Mouse (Mus musculus) heart, embryonic 16.5 days (tissue): ENCODE measurements around the gene Tle4. TPM values are rescaled to one million over a fixed set of nuclear protein-coding genes. Genes with fewer than 3 reads are reported as not detected.

Source experiments
- ATAC-seq: fragments of 200-750 bp; cut with Nextera tagmentation; replicated peaks from 2 replicates; pipeline ENCODE4 v1.8.0; 2017; ENCODE audit warnings: moderate number of reproducible peaks; ENCODE audit not compliant: insufficient read depth, low FRiP score; ENCODE audit errors: extremely low read depth
- H3K27ac ChIP-seq: fragments of 300-500 bp; sonication (generic); 2 replicates; pipeline ENCODE4 v1.5.1; 2014; ENCODE audit warnings: mild to moderate bottlenecking, low read length, control low read depth, moderate library complexity
- H3K27me3 ChIP-seq: fragments of 300-500 bp; sonication (generic); 2 replicates; pipeline ENCODE4 v1.6.1; 2014; ENCODE audit warnings: low read length, mixed read lengths; ENCODE audit not compliant: control insufficient read depth, insufficient read depth
- H3K36me3 ChIP-seq: fragments of 300-500 bp; sonication (generic); 2 replicates; pipeline ENCODE4 v1.6.1; 2014; ENCODE audit not compliant: control insufficient read depth, insufficient read depth
- H3K4me1 ChIP-seq: fragments of 300-500 bp; sonication (generic); 2 replicates; pipeline ENCODE4 v1.6.1; 2014; ENCODE audit warnings: low read length, mixed read lengths; ENCODE audit not compliant: control insufficient read depth, insufficient read depth
- H3K4me2 ChIP-seq: fragments of 300-500 bp; sonication (generic); 2 replicates; pipeline ENCODE4 v1.6.1; 2014; ENCODE audit warnings: low read depth, mild to moderate bottlenecking, control low read depth, low read length
- H3K4me3 ChIP-seq: fragments of 300-500 bp; sonication (generic); 2 replicates; pipeline ENCODE4 v1.5.1; 2014; ENCODE audit warnings: mild to moderate bottlenecking, control low read depth, low read length
- H3K9ac ChIP-seq: fragments of 300-500 bp; sonication (generic); 2 replicates; pipeline ENCODE4 v1.6.1; 2014; ENCODE audit warnings: low read length, control low read depth
- H3K9me3 ChIP-seq: fragments of 300-500 bp; sonication (generic); replicated peaks from 2 replicates; pipeline ENCODE4 v1.6.1; 2016; ENCODE audit warnings: low read length; ENCODE audit not compliant: control insufficient read depth
- WGBS: fragments of 180-500 bp; shearing (Covaris S2); extraction: QIAGEN DNeasy Blood & Tissue Kit; methylation state at CpG from one replicate; pipeline ENCODE4 v1.1.7; 2014; 5-methylcytosine and 5-hydroxymethylcytosine counted together
- polyA plus RNA-seq: library from polyadenylated mRNA; unstranded; fragments of >200 nt; fragmentation: Nextera tagmentation; extraction: Ambion mirVana; gene quantifications from 2 replicates; pipeline ENCODE4 v1.2.1, GENCODE M21; 2015

The Tle4 gene
- polyA plus RNA-seq, 1 experiment from 2014 or later = 6.0 TPM

DNA sequence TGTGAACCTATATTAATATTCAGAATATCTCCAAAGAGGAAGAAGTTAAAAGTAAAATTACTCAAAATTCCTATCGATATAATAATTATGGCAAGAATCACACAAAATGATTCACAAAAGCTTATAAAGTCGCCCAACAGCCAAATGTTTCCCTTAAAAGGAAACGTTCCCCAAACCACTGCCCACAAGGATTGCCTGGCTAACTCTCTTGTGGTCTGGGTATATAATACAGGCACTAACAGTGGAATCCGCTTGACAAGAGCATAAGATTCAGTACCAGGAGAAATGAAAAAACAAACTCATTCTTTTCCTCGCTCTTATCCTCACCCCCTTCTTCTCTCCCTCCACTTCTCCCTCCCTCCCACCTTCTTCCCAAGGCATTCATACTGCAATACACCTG lies 19.2 kb downstream of the Tle4 start:
- H3K4me2 ChIP-seq = no peak overlapping the region
- no peak overlapping the region for H3K27ac ChIP-seq
- no peak overlapping the region for H3K4me3 ChIP-seq
- no peaks in the 10 kb centered on the region for H3K27me3 ChIP-seq
- WGBS = 92% methylated on average over 5 of the region's 5 CpGs
- H3K36me3 ChIP-seq = peaks cover 3% of the 10 kb centered on the region; the same call in 1 of the 2 replicates
- no peaks in the 10 kb centered on the region for H3K9me3 ChIP-seq
- H3K9ac ChIP-seq = no peak overlapping the region
- H3K4me1 ChIP-seq = no peaks in the 10 kb centered on the region
- ATAC-seq = no peak

DNA sequence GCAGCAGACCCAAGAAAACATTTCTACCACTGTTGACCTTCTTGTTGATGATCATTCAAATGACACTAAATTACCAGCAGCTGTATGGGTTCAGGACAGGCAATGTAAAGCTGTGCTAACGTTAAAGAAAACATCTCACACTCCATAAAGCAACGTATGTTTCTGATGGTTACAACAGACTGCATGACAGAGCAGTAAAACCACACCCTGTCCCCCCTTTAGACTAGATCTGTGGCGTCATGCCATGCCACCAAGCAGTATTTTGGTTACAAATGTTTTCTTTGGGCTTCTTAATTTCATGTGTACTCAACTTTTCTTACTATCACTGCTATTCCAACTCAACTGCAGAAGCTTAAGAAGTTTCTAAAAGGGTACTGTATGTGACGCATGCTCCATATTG lies 19.8 kb downstream of the Tle4 start:
- no peaks in the 10 kb centered on the region for H3K27me3 ChIP-seq
- WGBS = 85% methylated on average over 4 of the region's 4 CpGs
- no peak for ATAC-seq
- no peak overlapping the region for H3K27ac ChIP-seq
- H3K4me3 ChIP-seq = no peak overlapping the region
- no peaks in the 10 kb centered on the region for H3K4me1 ChIP-seq
- H3K9me3 ChIP-seq = no peaks in the 10 kb centered on the region
- no peak overlapping the region for H3K4me2 ChIP-seq
- H3K36me3 ChIP-seq = peaks cover 3% of the 10 kb centered on the region; the same call in 1 of the 2 replicates
- H3K9ac ChIP-seq = no peak overlapping the region

DNA sequence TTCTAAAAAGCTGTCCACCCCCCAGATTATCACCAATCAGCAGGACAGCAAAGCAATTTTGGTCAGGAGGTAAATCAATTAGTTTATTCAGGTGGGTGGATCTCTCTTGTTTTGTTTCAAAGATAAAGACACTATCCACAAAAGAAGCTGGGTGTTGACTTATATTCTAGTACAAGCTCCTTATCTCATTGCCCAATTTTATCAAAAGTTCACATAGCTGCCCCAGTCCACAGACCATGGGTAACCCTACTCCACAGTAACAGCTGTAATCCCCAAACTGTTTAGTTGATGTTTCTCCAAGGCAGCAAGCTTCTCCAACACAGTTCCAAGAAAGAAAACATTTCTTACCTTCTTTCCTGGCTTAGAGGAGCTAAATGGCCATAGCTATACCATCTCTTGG lies 21.5 kb downstream of the Tle4 start:
- Histone ChIP-seq H3K36me3 (peaks cover 3% of the 10 kb centered on the region; the same call in 1 of the 2 replicates), H3K27ac (no peak overlapping the region), H3K9me3 (no peaks in the 10 kb centered on the region), H3K27me3 (no peaks in the 10 kb centered on the region), H3K9ac (no peak overlapping the region), H3K4me1 (0 out of 2 replicates have a peak, but pooled peaks cover 2% of the 10 kb centered on the region), H3K4me3 (no peak overlapping the region), H3K4me2 (no peak overlapping the region)
- ATAC-seq = no peak

GRCm38 (mm10) chr19:14568879-14569278 lies 29.0 kb downstream of the Tle4 start:
- Histone ChIP-seq H3K36me3 (no peaks in the 10 kb centered on the region), H3K4me3 (no peak overlapping the region), H3K4me1 (peaks cover 15% of the 10 kb centered on the region; the same call in 1 of the 2 replicates), H3K9ac (no peak overlapping the region), H3K27ac (peak overlapping the region; percentile 2; the same call in 1 of the 2 replicates), H3K27me3 (no peaks in the 10 kb centered on the region), H3K9me3 (no peaks in the 10 kb centered on the region), H3K4me2 (no peak overlapping the region)
- ATAC-seq = no peak

DNA sequence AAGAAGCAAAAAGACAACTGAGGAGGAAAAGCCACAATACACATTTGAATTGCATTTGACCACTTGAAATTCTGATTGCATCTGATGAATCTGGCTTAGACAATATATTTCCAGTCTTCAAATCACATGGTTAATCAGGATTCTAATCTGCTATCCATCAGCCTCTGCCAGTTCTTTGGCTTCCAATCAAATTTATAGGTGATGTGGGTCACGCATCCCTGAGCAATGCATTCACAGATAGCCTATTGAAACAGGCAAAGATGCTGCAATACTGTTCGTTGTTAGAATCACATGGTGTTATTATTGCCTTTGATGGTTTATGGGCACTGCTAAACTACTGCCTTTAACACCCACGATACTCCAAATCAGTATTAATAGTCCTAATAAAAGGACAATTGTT lies 30.8 kb downstream of the Tle4 start:
- Histone ChIP-seq H3K4me1 (peaks cover 15% of the 10 kb centered on the region), H3K27ac (no peak overlapping the region), H3K4me3 (no peak overlapping the region), H3K9ac (no peak overlapping the region), H3K36me3 (no peaks in the 10 kb centered on the region), H3K9me3 (no peaks in the 10 kb centered on the region), H3K4me2 (no peak overlapping the region), H3K27me3 (no peaks in the 10 kb centered on the region)
- ATAC-seq = no peak
- WGBS = 90% methylated on average over 3 of the region's 3 CpGs

- 72% methylated on average over 5 of the region's 5 CpGs for WGBS
- peaks cover 15% of the 10 kb centered on the region for H3K4me1 ChIP-seq
- no peak overlapping the region for H3K9ac ChIP-seq
- H3K27me3 ChIP-seq = no peaks in the 10 kb centered on the region
- H3K4me3 ChIP-seq = no peak overlapping the region
- ATAC-seq = no peak
- H3K4me2 ChIP-seq = no peak overlapping the region
- no peaks in the 10 kb centered on the region for H3K36me3 ChIP-seq
- H3K27ac ChIP-seq = no peak overlapping the region
- no peaks in the 10 kb centered on the region for H3K9me3 ChIP-seq
Observed at GRCm38 (mm10) chr19:14566564-14567021, 31.3 kb downstream of the Tle4 start.

- WGBS = 89% methylated on average over 4 of the region's 4 CpGs
Observed at GRCm38 (mm10) chr19:14565424-14566069, 32.3 kb downstream of the Tle4 start.

GRCm38 (mm10) chr19:14563273-14563959 lies 34.4 kb downstream of the Tle4 start:
- WGBS = 82% methylated on average over 4 of the region's 4 CpGs
- no peak overlapping the region for H3K9ac ChIP-seq
- H3K4me2 ChIP-seq = no peak overlapping the region
- H3K27ac ChIP-seq = no peak overlapping the region
- H3K4me3 ChIP-seq = no peak overlapping the region
- H3K4me1 ChIP-seq = peaks cover 6% of the 10 kb centered on the region
- no peaks in the 10 kb centered on the region for H3K9me3 ChIP-seq
- no peaks in the 10 kb centered on the region for H3K27me3 ChIP-seq
- H3K36me3 ChIP-seq = no peaks in the 10 kb centered on the region
- ATAC-seq = no peak

More at GRCm38 (mm10) chr19:14565424-14566069, 32.3 kb downstream of the Tle4 start:
- no peak overlapping the region for H3K27ac ChIP-seq
- no peak for ATAC-seq
- peaks cover 11% of the 10 kb centered on the region for H3K4me1 ChIP-seq
- no peak overlapping the region for H3K4me2 ChIP-seq
- H3K9me3 ChIP-seq = no peaks in the 10 kb centered on the region
- no peak overlapping the region for H3K9ac ChIP-seq
- no peaks in the 10 kb centered on the region for H3K36me3 ChIP-seq
- H3K4me3 ChIP-seq = no peak overlapping the region
- no peaks in the 10 kb centered on the region for H3K27me3 ChIP-seq

- H3K36me3 ChIP-seq = no peaks in the 10 kb centered on the region
- H3K27ac ChIP-seq = no peak overlapping the region
- no peaks in the 10 kb centered on the region for H3K27me3 ChIP-seq
Observed at GRCm38 (mm10) chr19:14547871-14548270, 50.0 kb downstream of the Tle4 start.

More at GRCm38 (mm10) chr19:14547871-14548270, 50.0 kb downstream of the Tle4 start:
- H3K4me3 ChIP-seq = no peak overlapping the region
- no peak overlapping the region for H3K4me2 ChIP-seq
- H3K9ac ChIP-seq = no peak overlapping the region
- no peaks in the 10 kb centered on the region for H3K9me3 ChIP-seq
- 64% methylated on average over 3 of the region's 3 CpGs for WGBS
- no peak for ATAC-seq
- H3K4me1 ChIP-seq = peaks cover 4% of the 10 kb centered on the region
